Mouse (Mus musculus) frontal cortex, postnatal 36 days (tissue): ENCODE results near the gene Kcne1.

ENCODE experiments used
- DNase-seq, 2 experiments: peaks; one replicate each; pipeline ENCODE4 v3.0.0; 2022; ENCODE audit warnings: low spot score in 2 of 2

Gene Kcne1

GRCm38 (mm10) chr16:92309126-92309525 lies 50.1 kb downstream of the Kcne1 start:
- no peak for DNase-seq

GRCm38 (mm10) chr16:92307947-92308346 lies 51.3 kb downstream of the Kcne1 start:
- DNase-seq = no peak

GRCm38 (mm10) chr16:92305519-92305918 lies 53.7 kb downstream of the Kcne1 start:
- DNase-seq = no peak

DNA sequence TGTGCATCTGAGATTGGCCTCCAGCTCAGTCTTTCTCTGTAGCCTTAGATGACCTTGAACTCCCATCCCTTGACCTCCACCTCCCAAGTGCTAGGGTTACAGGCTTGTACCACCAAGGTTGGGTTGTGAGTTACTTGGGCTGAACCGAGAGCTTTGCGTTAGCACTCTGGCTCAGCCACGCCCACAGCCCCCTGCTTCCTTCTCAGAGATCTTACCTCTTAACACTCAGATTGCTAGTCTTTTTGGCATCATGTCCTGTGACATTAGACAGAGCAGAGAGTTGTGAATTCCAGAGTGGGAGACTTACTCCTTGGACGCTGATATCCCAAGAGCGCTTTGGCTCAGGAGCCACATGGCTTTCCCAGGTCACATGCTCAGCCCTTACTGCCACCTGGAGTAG lies 56.8 kb downstream of the Kcne1 start:
- DNase-seq = no peak

- DNase-seq = no peak
These were observed 57.3 kb downstream of the Kcne1 start for GRCm38 (mm10) chr16:92301989-92302388.

DNA sequence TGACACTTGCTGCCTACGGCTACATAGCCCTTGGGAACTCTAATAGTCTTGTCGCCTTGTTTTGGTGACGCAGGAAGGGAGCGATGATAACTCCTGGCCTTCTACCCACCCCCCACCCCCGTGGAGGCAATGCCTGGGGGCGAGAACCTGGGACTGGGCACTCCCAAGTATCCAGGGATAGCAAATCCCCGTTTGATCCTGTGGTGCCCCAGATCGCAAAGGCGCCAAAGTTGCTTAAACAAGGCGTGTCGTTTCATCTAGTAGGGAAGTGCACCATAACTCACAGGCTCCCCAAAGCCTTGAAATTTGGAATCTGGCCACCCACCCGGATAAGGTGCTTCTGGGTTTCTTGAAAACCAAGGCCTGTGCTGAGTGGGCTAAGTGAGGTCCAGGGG lies 57.9 kb downstream of the Kcne1 start:
- DNase-seq = no peak

DNA sequence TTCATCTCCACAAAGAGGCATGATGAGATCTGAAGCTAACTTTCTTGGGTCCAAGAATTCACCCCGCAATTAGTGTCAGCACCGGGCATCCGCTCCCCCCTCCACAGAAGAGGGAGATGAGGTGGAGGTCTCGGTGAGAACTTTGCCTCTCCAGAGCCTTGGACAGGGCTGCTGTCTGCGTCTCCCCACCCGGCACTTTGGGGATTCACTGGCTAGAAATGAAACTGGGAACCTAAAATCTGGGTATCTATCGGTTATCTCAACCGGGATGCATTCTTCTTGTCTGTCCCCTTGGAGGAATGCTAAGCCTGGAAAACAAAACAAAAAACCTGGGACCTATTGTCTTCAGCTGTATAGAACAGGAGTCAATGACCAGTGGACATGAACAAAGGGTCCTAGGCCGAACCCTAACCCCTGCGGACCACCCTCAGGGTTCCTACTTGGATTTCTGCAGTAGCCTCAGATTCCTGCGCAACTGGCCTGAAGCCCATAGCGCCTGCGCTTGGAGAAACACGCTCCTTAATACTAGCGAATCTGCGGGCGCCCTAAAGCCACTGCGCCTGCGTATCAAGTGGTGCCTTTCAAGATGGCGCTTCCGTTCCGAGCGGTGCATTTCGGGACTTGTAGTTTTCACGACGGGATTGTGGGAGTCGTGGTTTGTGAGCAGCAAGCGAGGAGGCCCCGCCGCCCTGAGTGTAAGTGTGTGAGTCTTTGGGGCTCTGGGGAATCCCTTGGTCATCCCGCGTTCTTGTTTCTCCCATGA lies 58.4 kb downstream of the Kcne1 start, which contains the start of gene Smim11:
Smim11 (plus strand) TSS at position 638 of the 763 bp plus-strand sequence.
- DNase-seq = peak; percentile 96 to 98
